Mouse (Mus musculus) forebrain, embryonic 14.5 days (tissue): ENCODE results near the gene Slc52a3. TPM values are rescaled to one million over a fixed set of nuclear protein-coding genes. Genes with fewer than 3 reads are reported as not detected.

Experiments
- ATAC-seq: fragments of 200-750 bp; cut with Nextera tagmentation; 2 replicates; pipeline ENCODE4 v1.8.0; 2017; ENCODE audit warnings: mild to moderate bottlenecking, moderate library complexity
- DNase-seq: peaks from one replicate; pipeline ENCODE4 v3.0.0-alpha.2; 2015; ENCODE audit warnings: low spot score
- H3K27ac ChIP-seq: fragments of 300-500 bp; sonication (generic); 2 replicates; pipeline ENCODE4 v1.5.1; 2014; ENCODE audit warnings: low read depth, mild to moderate bottlenecking, control low read depth, low read length, moderate library complexity
- H3K27me3 ChIP-seq: fragments of 300-500 bp; sonication (generic); replicated peaks from 2 replicates; pipeline ENCODE4 v1.6.1; 2014; ENCODE audit warnings: low read length, control low read depth, mixed read lengths; ENCODE audit not compliant: control insufficient read depth, insufficient read depth
- H3K36me3 ChIP-seq: fragments of 300-500 bp; sonication (generic); 2 replicates; pipeline ENCODE4 v1.6.1; 2014; ENCODE audit warnings: low read length, control low read depth; ENCODE audit not compliant: control insufficient read depth, insufficient read depth
- H3K4me1 ChIP-seq: fragments of 300-500 bp; sonication (generic); 2 replicates; pipeline ENCODE4 v1.6.1; 2014; ENCODE audit warnings: antibody characterized with exemption, low read length, control low read depth; ENCODE audit not compliant: control insufficient read depth, insufficient read depth
- H3K4me2 ChIP-seq: fragments of 300-500 bp; sonication (generic); 2 replicates; pipeline ENCODE4 v1.6.1; 2014; ENCODE audit warnings: mild to moderate bottlenecking, control low read depth, low read length
- H3K4me3 ChIP-seq: fragments of 300-500 bp; sonication (generic); 2 replicates; pipeline ENCODE4 v1.5.1; 2014; ENCODE audit warnings: low read depth, low read length, control low read depth
- H3K9ac ChIP-seq: fragments of 300-500 bp; sonication (generic); 2 replicates; pipeline ENCODE4 v1.6.1; 2014; ENCODE audit warnings: mild to moderate bottlenecking, low read length, control low read depth, moderate library complexity
- H3K9me3 ChIP-seq: fragments of 300-500 bp; sonication (generic); replicated peaks from 2 replicates; pipeline ENCODE4 v1.6.1; 2016; ENCODE audit warnings: low read length, control low read depth, mixed read lengths; ENCODE audit not compliant: control insufficient read depth
- WGBS: fragments of 180-500 bp; shearing (Covaris S2); extraction: QIAGEN DNeasy Blood & Tissue Kit; methylation state at CpG from one replicate; pipeline ENCODE4 v1.1.7; 2014; 5-methylcytosine and 5-hydroxymethylcytosine counted together
- polyA plus RNA-seq: library from polyadenylated mRNA; unstranded; fragments of >200 nt; fragmentation: Nextera tagmentation; extraction: Ambion mirVana; gene quantifications from 2 replicates; pipeline ENCODE4 v1.2.1, GENCODE M21; 2014

Gene Slc52a3
- polyA plus RNA-seq, 1 experiment from 2014 or later = 0.72 TPM

GRCm38 (mm10) chr2:151999669-152000290, 3.5 kb downstream of the Slc52a3 start:
- Histone ChIP-seq H3K27ac (no peak overlapping the region), H3K4me1 (no peaks in the 10 kb centered on the region), H3K4me2 (no peak overlapping the region), H3K9ac (no peak overlapping the region), H3K9me3 (no peaks in the 10 kb centered on the region), H3K27me3 (peaks cover 23% of the 10 kb centered on the region), H3K36me3 (no peaks in the 10 kb centered on the region), H3K4me3 (no peak overlapping the region)
- WGBS = 9% methylated on average over 20 of the region's 20 CpGs
- DNase-seq = no peak
- ATAC-seq = no peak

- Histone ChIP-seq H3K27me3 (peaks cover 23% of the 10 kb centered on the region), H3K4me2 (no peak overlapping the region), H3K9me3 (no peaks in the 10 kb centered on the region), H3K4me1 (no peaks in the 10 kb centered on the region), H3K9ac (no peak overlapping the region), H3K27ac (no peak overlapping the region), H3K36me3 (no peaks in the 10 kb centered on the region), H3K4me3 (no peak overlapping the region)
- ATAC-seq (no peak), DNase-seq (no peak)
- 43% methylated on average over 3 of the region's 3 CpGs for WGBS
These were observed 4.0 kb downstream of the Slc52a3 start for GRCm38 (mm10) chr2:152000291-152000679.

GRCm38 (mm10) chr2:152000735-152001134, 4.4 kb downstream of the Slc52a3 start:
- DNase-seq (no peak), ATAC-seq (no peak)
- Histone ChIP-seq H3K4me2 (no peak overlapping the region), H3K9me3 (no peaks in the 10 kb centered on the region), H3K27me3 (peaks cover 23% of the 10 kb centered on the region), H3K4me1 (no peaks in the 10 kb centered on the region), H3K27ac (no peak overlapping the region), H3K36me3 (no peaks in the 10 kb centered on the region), H3K9ac (no peak overlapping the region), H3K4me3 (no peak overlapping the region)
- WGBS = 65% methylated on average over 6 of the region's 6 CpGs

GRCm38 (mm10) chr2:152002529-152002928, 6.2 kb downstream of the Slc52a3 start:
- DNase-seq (no peak), ATAC-seq (no peak)
- 76% methylated on average over 6 of the region's 6 CpGs for WGBS
- Histone ChIP-seq H3K27me3 (peaks cover 12% of the 10 kb centered on the region; the same call in 1 of the 2 replicates), H3K27ac (no peak overlapping the region), H3K9ac (no peak overlapping the region), H3K4me1 (no peaks in the 10 kb centered on the region), H3K4me2 (no peak overlapping the region), H3K36me3 (no peaks in the 10 kb centered on the region), H3K4me3 (no peak overlapping the region), H3K9me3 (no peaks in the 10 kb centered on the region)

- Histone ChIP-seq H3K36me3 (no peaks in the 10 kb centered on the region), H3K4me3 (no peak overlapping the region), H3K27ac (no peak overlapping the region), H3K9me3 (no peaks in the 10 kb centered on the region), H3K4me2 (no peak overlapping the region), H3K27me3 (no peaks in the 10 kb centered on the region), H3K9ac (no peak overlapping the region), H3K4me1 (no peaks in the 10 kb centered on the region)
- 57% methylated on average over 10 of the region's 10 CpGs for WGBS
- ATAC-seq = no peak
- DNase-seq = no peak
These were observed 11.5 kb downstream of the Slc52a3 start for GRCm38 (mm10) chr2:152007783-152008182.

- H3K9me3 ChIP-seq = no peaks in the 10 kb centered on the region
- H3K27ac ChIP-seq = no peak overlapping the region
- WGBS = 92% methylated on average over 15 of the region's 15 CpGs
- H3K4me2 ChIP-seq = no peak overlapping the region
- DNase-seq (no peak), ATAC-seq (no peak)
- no peak overlapping the region for H3K4me3 ChIP-seq
- H3K36me3 ChIP-seq = no peaks in the 10 kb centered on the region
- H3K27me3 ChIP-seq = no peaks in the 10 kb centered on the region
- no peak overlapping the region for H3K9ac ChIP-seq
- H3K4me1 ChIP-seq = no peaks in the 10 kb centered on the region
These were observed 12.9 kb downstream of the Slc52a3 start for GRCm38 (mm10) chr2:152009061-152009779.

- Histone ChIP-seq H3K36me3 (no peaks in the 10 kb centered on the region), H3K4me3 (no peak overlapping the region), H3K4me1 (no peaks in the 10 kb centered on the region), H3K27ac (no peak overlapping the region), H3K9ac (no peak overlapping the region), H3K9me3 (no peaks in the 10 kb centered on the region), H3K27me3 (no peaks in the 10 kb centered on the region), H3K4me2 (no peak overlapping the region)
- DNase-seq (no peak), ATAC-seq (no peak)
- 87% methylated on average over 9 of the region's 9 CpGs for WGBS
These were observed 13.9 kb downstream of the Slc52a3 start for GRCm38 (mm10) chr2:152010251-152010650.

GRCm38 (mm10) chr2:152010661-152011060, 14.3 kb downstream of the Slc52a3 start:
- WGBS = 90% methylated on average over 7 of the region's 7 CpGs
- no peak overlapping the region for H3K4me3 ChIP-seq
- no peaks in the 10 kb centered on the region for H3K27me3 ChIP-seq
- DNase-seq (no peak), ATAC-seq (no peak)
- H3K4me1 ChIP-seq = no peaks in the 10 kb centered on the region
- H3K9me3 ChIP-seq = no peaks in the 10 kb centered on the region
- no peaks in the 10 kb centered on the region for H3K36me3 ChIP-seq
- H3K4me2 ChIP-seq = no peak overlapping the region
- H3K9ac ChIP-seq = no peak overlapping the region
- no peak overlapping the region for H3K27ac ChIP-seq

- Histone ChIP-seq H3K4me3 (no peak overlapping the region), H3K4me1 (no peaks in the 10 kb centered on the region), H3K9me3 (no peaks in the 10 kb centered on the region), H3K9ac (no peak overlapping the region), H3K4me2 (no peak overlapping the region), H3K27ac (no peak overlapping the region), H3K36me3 (no peaks in the 10 kb centered on the region), H3K27me3 (no peaks in the 10 kb centered on the region)
- 32% methylated on average over 2 of the region's 2 CpGs for WGBS
- DNase-seq (peak; percentile 54), ATAC-seq (0 out of 2 replicates have a peak, but pooled peaks have one; percentile 37)
These were observed 15.4 kb downstream of the Slc52a3 start for GRCm38 (mm10) chr2:152011724-152012123.
